Mouse (Mus musculus) cerebellum, adult 2 months (tissue): ENCODE measurements around the gene Ppp1r12a.

Source experiments
- CTCF ChIP-seq: fragments of 200-500 bp; IDR thresholded peaks from 2 replicates; pipeline ENCODE4 v1.5.1; 2011; ENCODE audit warnings: low read depth, mild to moderate bottlenecking, control low read depth, low read length, moderate library complexity, borderline replicate concordance; ENCODE audit not compliant: insufficient read depth
- POLR2A ChIP-seq: fragments of 200-500 bp; IDR thresholded peaks from 2 replicates; pipeline ENCODE4 v1.6.1; 2011; ENCODE audit warnings: low read length, control low read depth, borderline replicate concordance; ENCODE audit not compliant: insufficient read depth

GRCm38 (mm10) chr10:108185265-108185664 is 23.3 kb downstream of the Ppp1r12a start:
- no peak for TF ChIP-seq POLR2A
- TF ChIP-seq CTCF, result no peak
